Mouse (Mus musculus): Measurements from ENCODE around the gene Kcnk16. TPM values are rescaled to one million over a fixed set of nuclear protein-coding genes. Genes with fewer than 3 reads are reported as not detected.

The Kcnk16 gene
- total RNA-seq, 2 experiments from 2014 or later, result not detected

DNA sequence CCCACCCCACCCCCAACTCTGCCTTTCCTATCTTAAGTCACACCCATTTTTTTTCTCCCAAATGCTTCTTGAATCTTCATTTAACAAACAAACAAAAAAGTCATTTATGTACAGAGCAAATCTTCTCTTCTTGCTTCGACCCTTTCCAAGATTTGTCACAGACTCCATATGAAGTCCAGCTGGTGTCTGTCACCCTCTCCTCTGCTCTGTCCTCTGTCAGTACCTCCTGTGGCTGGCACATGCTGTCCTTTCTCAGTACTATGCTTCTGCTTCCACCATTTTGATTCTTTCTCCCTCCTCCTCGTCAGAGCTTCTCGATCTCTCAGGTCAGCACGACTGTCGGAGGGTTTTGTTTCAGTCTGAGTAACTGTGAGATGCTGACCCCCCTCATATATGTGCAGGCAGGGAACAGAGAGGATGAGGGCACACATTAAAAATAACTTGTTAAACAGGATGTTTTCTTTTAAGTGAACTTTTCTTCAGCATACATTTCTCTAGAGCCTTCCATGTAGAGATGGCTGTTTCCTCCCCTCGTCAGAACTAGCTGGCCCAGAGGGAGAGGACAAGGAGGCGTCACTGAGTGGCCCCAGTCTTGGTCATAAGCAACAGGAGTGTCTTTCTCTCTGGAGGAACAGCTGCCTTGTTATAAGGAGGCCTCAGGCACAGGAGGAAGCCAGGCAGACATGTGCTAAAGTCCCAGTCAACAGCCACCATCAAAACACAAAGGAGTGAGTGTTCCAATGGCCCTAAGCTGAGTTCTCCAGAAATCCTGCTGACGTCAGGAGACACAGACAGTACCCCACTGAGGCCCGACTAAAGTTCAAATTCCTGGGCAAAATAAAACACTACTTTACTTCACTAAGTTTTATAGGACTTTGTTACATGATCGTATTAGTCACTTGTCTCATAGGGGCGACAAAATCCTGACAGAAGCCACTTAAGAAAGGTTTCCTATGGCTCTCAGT is 35.7 kb downstream of the Kcnk16 start:
- intact Hi-C loops (cut with DNase I), result no loop called here
- DNase-seq, result no peak

DNA sequence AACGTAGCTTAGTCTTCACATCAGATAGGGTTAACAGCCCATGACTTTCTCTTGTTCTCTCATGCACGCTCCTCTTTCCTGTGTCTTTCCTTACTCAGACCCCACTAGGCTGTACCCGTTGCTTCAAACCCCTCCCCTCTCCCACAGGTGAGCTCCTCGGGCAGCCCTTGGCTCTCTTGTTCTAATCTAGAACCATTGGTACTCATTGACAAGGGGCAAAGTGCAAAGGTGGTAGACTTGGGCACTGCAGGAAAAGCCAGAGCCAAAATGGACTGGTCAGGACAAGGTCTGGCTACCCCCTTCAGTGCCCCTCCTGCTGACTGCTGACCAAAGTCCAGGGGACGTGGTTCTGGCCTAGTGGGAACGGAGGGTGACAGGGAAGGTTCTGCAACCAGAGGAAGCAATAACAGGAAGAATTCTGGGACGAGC is 38.9 kb downstream of the Kcnk16 start:
- DNase-seq, result no peak
- intact Hi-C loops (cut with DNase I), result no loop called here

DNA sequence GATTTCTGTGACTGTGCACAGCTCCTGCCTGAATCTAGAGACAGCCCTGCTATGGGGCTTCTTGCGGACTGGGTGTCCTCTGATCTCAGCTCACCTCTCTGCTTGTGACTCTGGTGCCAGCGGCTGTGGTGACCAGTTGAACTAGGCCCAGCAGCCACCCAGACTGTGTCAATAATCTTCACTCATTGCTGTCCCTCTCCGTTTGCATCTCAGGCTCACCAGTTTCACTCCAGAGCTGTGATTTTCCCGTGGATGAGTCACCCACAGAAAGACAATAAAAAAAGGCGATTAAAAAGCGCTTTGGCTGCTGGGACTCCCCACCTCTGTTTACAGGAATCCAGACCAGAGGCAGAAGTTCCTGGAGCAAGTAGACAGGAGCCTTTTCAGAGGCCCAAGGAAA is 39.6 kb downstream of the Kcnk16 start:
- intact Hi-C loops (cut with DNase I), result no loop called here
- DNase-seq, result no peak

DNA sequence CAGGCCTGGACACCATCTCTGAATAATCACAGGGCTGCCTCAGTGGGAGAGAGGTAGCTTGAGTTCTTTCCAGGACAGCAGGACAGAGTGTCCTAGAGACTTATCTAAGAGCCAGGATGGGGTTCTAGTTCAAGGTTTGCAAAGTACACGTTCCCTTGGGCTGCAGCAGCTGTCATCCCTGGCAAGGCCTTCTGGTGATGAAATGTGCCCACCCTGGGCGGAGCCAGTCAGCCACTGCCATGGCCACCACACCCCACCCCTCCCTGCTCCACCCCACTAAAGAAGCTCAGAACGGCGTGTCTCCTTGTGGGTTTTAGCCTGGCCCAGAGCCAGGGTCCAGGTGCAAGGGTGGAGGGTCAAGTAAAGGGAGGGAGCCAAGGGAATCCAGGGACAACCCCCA is 40.7 kb downstream of the Kcnk16 start:
- DNase-seq, result no peak
- intact Hi-C loops (cut with DNase I), result no loop called here

DNA sequence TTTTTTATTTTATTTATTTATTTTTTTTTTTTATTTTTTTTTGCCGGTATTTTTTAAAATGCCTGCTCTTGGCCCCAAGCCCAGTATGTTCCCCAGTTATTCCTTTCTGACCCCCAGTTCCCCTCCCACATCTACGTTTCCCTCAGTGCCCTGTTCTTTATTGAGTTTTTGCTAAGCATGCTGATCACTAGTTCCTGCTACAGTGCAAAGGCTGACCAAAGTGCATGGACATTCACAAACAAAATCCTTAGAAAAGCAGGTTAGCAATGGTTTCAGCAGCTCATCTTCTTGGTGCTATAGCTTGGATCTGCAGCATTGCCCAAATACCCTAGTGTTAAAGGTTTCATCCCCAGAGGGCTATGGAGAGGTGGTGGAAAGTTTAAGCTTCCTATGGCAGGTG is 42.0 kb downstream of the Kcnk16 start:
- no peak for DNase-seq
- intact Hi-C loops (cut with DNase I), result no loop called here

- intact Hi-C loops (cut with DNase I), result no loop called here
- DNase-seq, result no peak
Measured at GRCm38 (mm10) chr14:20226488-20226887, 42.5 kb downstream of the Kcnk16 start.

DNA sequence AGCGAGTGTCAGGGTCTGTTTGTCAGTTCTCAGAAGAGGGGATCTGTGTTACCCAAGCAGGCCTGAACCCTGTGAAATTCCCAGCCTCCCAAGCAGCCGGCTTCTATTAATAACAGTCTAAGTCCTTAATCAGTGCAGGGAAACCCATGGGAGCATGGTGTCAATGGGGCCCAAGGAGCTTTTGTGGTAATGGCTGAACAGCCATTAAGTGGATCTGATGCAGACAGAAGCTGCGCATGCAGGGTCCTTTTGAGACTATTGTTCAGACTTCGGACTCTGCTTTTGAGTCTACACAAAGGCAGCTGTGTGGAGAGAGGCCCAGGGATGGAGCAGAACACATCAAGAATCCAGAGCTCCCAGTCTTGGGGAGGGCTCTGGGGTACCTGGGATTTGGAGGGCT is 43.5 kb downstream of the Kcnk16 start:
- no peak for DNase-seq
- intact Hi-C loops (cut with DNase I), result no loop called here

DNA sequence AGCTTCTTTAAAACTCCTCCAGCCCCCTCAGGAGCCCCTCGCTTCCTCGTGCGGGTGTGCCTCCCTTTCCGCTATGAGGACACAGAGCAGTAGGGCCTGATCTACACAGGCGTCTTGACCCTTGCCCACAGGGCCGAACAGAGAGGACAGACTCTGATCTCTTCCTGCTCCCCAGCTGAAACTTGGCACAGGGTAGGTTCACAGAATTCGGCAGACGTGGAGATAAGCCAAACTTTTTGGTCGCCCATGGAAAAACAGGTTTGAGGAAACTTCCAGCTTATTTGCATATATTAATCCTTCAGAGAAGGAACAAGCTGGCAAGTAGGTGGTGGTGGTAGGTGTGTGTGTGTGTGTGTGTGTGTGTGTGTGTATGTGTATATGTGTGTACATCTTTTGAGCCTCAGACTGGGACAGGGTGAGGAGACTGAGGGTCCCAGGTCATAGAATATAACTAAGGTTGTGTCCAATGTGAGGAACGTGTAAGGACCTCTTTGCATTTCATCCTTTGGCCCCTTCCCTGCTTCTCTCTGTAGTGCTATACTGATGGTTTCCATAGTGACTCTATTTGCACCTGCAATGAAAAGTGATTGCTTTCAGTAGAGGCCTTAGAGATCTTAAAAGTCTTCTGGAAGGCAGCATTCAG is 44.3 kb downstream of the Kcnk16 start:
- no peak for DNase-seq
- intact Hi-C loops (cut with DNase I), result no loop called here

- intact Hi-C loops (cut with DNase I), result no loop called here
- DNase-seq, result peak; percentile 47
Measured at GRCm38 (mm10) chr14:20224163-20224562, 44.8 kb downstream of the Kcnk16 start.

DNA sequence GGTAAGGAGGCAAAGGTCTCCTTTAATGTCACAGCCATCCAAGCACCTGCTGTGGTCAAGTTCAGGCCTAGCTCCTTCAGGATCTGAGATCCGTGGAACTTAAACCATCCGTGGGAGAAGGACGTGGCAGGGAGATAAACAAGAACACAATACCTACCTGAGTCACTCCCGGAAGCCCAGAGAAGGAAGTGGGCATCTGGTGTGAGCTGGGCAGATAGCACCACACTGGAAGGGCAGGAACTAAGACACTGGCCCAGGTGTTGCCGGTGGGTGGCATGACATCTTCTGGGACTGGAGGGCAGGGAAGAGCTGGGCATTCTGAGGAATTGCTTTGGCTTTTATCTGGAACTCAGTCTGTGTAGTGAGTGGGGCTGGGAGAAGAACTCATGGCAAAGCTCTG is 45.7 kb downstream of the Kcnk16 start:
- no peak for DNase-seq
- intact Hi-C loops (cut with DNase I), result no loop called here

DNA sequence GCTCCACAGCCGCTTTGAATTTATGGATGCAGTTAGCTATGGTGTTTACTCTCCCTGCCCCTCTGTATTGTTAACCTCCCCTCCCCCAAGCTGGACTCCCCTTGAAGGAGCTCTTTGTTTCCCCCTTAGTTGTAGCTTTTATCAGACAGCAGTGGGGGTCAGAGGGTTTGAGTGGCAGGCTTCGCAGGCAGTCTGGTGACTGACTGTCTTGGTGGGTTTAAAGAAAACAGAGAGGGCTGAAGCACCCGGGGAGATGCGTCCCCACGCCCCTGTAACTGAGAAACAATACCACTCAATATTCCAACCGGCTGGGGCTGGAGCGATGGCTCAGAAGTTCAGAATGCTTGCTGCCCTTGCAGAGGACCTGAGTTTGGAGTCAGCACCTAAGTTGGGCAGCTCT is 47.9 kb downstream of the Kcnk16 start:
- no peak for DNase-seq

DNA sequence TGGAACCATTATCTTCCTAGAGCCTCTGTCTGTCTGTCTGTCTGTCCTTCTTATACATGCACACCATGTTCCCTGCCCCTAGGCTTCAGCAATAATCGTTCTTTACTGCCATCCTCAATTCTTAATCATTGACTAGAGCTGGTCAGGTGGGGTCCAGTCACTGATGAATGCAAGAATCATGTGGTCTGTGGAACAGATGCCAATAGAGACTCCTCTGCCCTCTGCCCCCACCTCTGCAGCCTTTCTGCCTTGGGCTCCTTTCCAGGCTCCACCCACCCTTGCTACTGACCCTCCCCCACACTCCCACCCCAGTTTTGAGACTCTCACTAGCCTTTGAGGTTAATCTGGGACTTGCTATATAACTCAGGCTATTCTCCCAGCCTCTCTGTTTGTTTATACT is 49.1 kb downstream of the Kcnk16 start:
- intact Hi-C loops (cut with DNase I), result no loop called here
- no peak for DNase-seq

More for the DNA sequence above, 47.9 kb downstream of the Kcnk16 start:
- intact Hi-C loops (cut with DNase I), result no loop called here

- intact Hi-C loops (cut with DNase I), result no loop called here
- DNase-seq, result no peak
Measured at GRCm38 (mm10) chr14:20217299-20217864, 51.6 kb downstream of the Kcnk16 start.

GRCm38 (mm10) chr14:20216561-20217298 is 52.3 kb downstream of the Kcnk16 start:
- intact Hi-C loops (cut with DNase I), result no loop called here
- no peak for DNase-seq

- DNase-seq, result no peak
- intact Hi-C loops (cut with DNase I), result no loop called here
Measured at GRCm38 (mm10) chr14:20215826-20216225, 53.2 kb downstream of the Kcnk16 start.

DNA sequence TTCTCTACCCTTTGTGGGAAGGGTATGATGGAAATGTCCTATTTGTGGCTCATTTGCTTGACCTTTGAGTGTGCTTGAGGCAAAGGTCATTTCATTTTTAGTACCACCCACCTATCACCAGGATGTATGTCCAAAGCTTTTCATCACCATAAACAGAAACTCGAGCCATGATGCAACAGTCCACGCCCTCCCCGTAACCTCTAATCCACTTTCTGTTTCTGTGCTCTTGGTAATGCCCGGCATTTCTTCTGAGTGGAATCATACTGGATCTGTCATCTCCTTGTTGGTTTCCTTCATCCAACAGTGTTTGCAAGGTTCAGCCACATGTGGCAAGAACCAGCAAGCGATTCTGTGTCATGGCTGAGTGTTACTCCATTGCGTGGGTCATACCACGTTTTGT is 54.9 kb downstream of the Kcnk16 start:
- no peak for DNase-seq
- intact Hi-C loops (cut with DNase I), result no loop called here

GRCm38 (mm10) chr14:20211754-20212601 is 57.0 kb downstream of the Kcnk16 start:
- intact Hi-C loops (cut with DNase I), result no loop called here
- no peak for DNase-seq
